Mouse (Mus musculus) stomach, postnatal 0 days (tissue): Measurements from ENCODE around the gene Cadps. TPM values are rescaled to one million over a fixed set of nuclear protein-coding genes. Genes with fewer than 3 reads are reported as not detected.

ENCODE experiments used
- ATAC-seq: fragments of 200-750 bp; cut with Nextera tagmentation; 2 replicates; pipeline ENCODE4 v1.8.0; 2017; ENCODE audit not compliant: low FRiP score, low TSS enrichment
- DNase-seq: peaks from one replicate; pipeline ENCODE4 v3.0.0-alpha.2; 2016; ENCODE audit warnings: low spot score
- H3K27ac ChIP-seq: fragments of 300-500 bp; sonication (generic); replicated peaks from 2 replicates; pipeline ENCODE4 v1.5.1; 2014; ENCODE audit warnings: mild to moderate bottlenecking, control low read depth
- H3K27me3 ChIP-seq: fragments of 300-500 bp; sonication (generic); 2 replicates; pipeline ENCODE4 v1.6.1; 2014; ENCODE audit warnings: low read length; ENCODE audit not compliant: control insufficient read depth, insufficient read depth
- H3K36me3 ChIP-seq: fragments of 300-500 bp; sonication (generic); 2 replicates; pipeline ENCODE4 v1.6.1; 2014; ENCODE audit warnings: low read length, mixed read lengths; ENCODE audit not compliant: control insufficient read depth, insufficient read depth
- H3K4me1 ChIP-seq: fragments of 300-500 bp; sonication (generic); replicated peaks from 2 replicates; pipeline ENCODE4 v1.6.1; 2014; ENCODE audit warnings: antibody characterized with exemption; ENCODE audit not compliant: control insufficient read depth, insufficient read depth
- H3K4me2 ChIP-seq: fragments of 300-500 bp; sonication (generic); replicated peaks from 2 replicates; pipeline ENCODE4 v1.6.1; 2014; ENCODE audit warnings: low read depth, mild to moderate bottlenecking, control low read depth, moderate library complexity
- H3K4me3 ChIP-seq: fragments of 300-500 bp; sonication (generic); 2 replicates; pipeline ENCODE4 v1.5.1; 2014; ENCODE audit warnings: low read depth, low read length, control low read depth
- H3K9ac ChIP-seq: fragments of 300-500 bp; sonication (generic); 2 replicates; pipeline ENCODE4 v1.6.1; 2014; ENCODE audit warnings: mild to moderate bottlenecking, low read length, control low read depth, mixed read lengths
- H3K9me3 ChIP-seq: fragments of 300-500 bp; sonication (generic); 2 replicates; pipeline ENCODE4 v1.6.1; 2016; ENCODE audit warnings: low read length; ENCODE audit not compliant: control insufficient read depth
- CTCF ChIP-seq: IDR thresholded peaks from 2 replicates; pipeline ENCODE4 v1.5.1; 2016; ENCODE audit warnings: antibody characterized with exemption, low read depth, mild to moderate bottlenecking, moderate library complexity
- EP300 ChIP-seq: optimal IDR thresholded peaks from 2 replicates; pipeline ENCODE3; 2016; ENCODE audit warnings: antibody characterized with exemption
- WGBS: fragments of 180-500 bp; shearing (Covaris S2); extraction: QIAGEN DNeasy Blood & Tissue Kit; methylation state at CpG from one replicate; pipeline ENCODE4 v1.1.7; 2014; 5-methylcytosine and 5-hydroxymethylcytosine counted together
- polyA plus RNA-seq: library from polyadenylated mRNA; unstranded; fragments of >200 nt; fragmentation: Nextera tagmentation; extraction: Ambion mirVana; gene quantifications from 2 replicates; pipeline ENCODE4 v1.2.1, GENCODE M21; 2015

Cadps gene
- polyA plus RNA-seq, 1 experiment from 2014 or later: 1.5 TPM

- H3K36me3 ChIP-seq: no peaks in the 10 kb centered on the region
- H3K9me3 ChIP-seq: no peaks in the 10 kb centered on the region
- H3K4me3 ChIP-seq: no peak overlapping the region
- no peak for DNase-seq
- ATAC-seq: no peak
- H3K4me2 ChIP-seq: no peak overlapping the region
- no peak for TF ChIP-seq CTCF
- TF ChIP-seq EP300: no peak
- no peak overlapping the region for H3K27ac ChIP-seq
- H3K4me1 ChIP-seq: no peaks in the 10 kb centered on the region
- WGBS: 66% methylated on average over 6 of the region's 6 CpGs
- H3K27me3 ChIP-seq: no peaks in the 10 kb centered on the region
- H3K9ac ChIP-seq: no peak overlapping the region
Measured at GRCm38 (mm10) chr14:12425311-12425710, 397.6 kb downstream of the Cadps start.

- WGBS: 86% methylated on average over 12 of the region's 12 CpGs
- DNase-seq: no peak
- no peak overlapping the region for H3K4me3 ChIP-seq
- no peaks in the 10 kb centered on the region for H3K9me3 ChIP-seq
- H3K27me3 ChIP-seq: no peaks in the 10 kb centered on the region
- TF ChIP-seq EP300: no peak
- TF ChIP-seq CTCF: no peak
- no peak overlapping the region for H3K4me2 ChIP-seq
- no peak overlapping the region for H3K9ac ChIP-seq
- H3K27ac ChIP-seq: no peak overlapping the region
- H3K4me1 ChIP-seq: no peaks in the 10 kb centered on the region
- ATAC-seq: no peak
- no peaks in the 10 kb centered on the region for H3K36me3 ChIP-seq
Measured at GRCm38 (mm10) chr14:12410276-12410675, 412.6 kb downstream of the Cadps start.

GRCm38 (mm10) chr14:12409811-12410210 is 413.1 kb downstream of the Cadps start:
- H3K27ac ChIP-seq: no peak overlapping the region
- no peaks in the 10 kb centered on the region for H3K36me3 ChIP-seq
- TF ChIP-seq CTCF (no peak), EP300 (no peak)
- H3K4me1 ChIP-seq: no peaks in the 10 kb centered on the region
- no peak for ATAC-seq
- no peak overlapping the region for H3K9ac ChIP-seq
- H3K9me3 ChIP-seq: no peaks in the 10 kb centered on the region
- H3K4me2 ChIP-seq: no peak overlapping the region
- no peak overlapping the region for H3K4me3 ChIP-seq
- no peaks in the 10 kb centered on the region for H3K27me3 ChIP-seq
- WGBS: 75% methylated on average over 3 of the region's 3 CpGs
- no peak for DNase-seq

GRCm38 (mm10) chr14:12406588-12406987 is 416.3 kb downstream of the Cadps start:
- DNase-seq (no peak), ATAC-seq (no peak)
- Histone ChIP-seq H3K9me3 (no peaks in the 10 kb centered on the region), H3K27me3 (no peaks in the 10 kb centered on the region), H3K9ac (no peak overlapping the region), H3K4me2 (no peak overlapping the region), H3K36me3 (no peaks in the 10 kb centered on the region), H3K27ac (no peak overlapping the region), H3K4me1 (no peaks in the 10 kb centered on the region), H3K4me3 (no peak overlapping the region)
- TF ChIP-seq EP300: no peak
- no peak for TF ChIP-seq CTCF
- WGBS: 65% methylated on average over 10 of the region's 10 CpGs

GRCm38 (mm10) chr14:12405201-12405600 is 417.7 kb downstream of the Cadps start:
- WGBS: 61% methylated on average over 5 of the region's 5 CpGs
- Histone ChIP-seq H3K4me2 (no peak overlapping the region), H3K36me3 (no peaks in the 10 kb centered on the region), H3K9me3 (no peaks in the 10 kb centered on the region), H3K4me3 (no peak overlapping the region), H3K27me3 (no peaks in the 10 kb centered on the region), H3K4me1 (no peaks in the 10 kb centered on the region), H3K27ac (no peak overlapping the region), H3K9ac (no peak overlapping the region)
- TF ChIP-seq CTCF: no peak
- no peak for TF ChIP-seq EP300
- no peak for ATAC-seq
- DNase-seq: no peak

GRCm38 (mm10) chr14:12404724-12405123 is 418.2 kb downstream of the Cadps start:
- Histone ChIP-seq H3K4me2 (no peak overlapping the region), H3K9ac (no peak overlapping the region), H3K27me3 (no peaks in the 10 kb centered on the region), H3K36me3 (no peaks in the 10 kb centered on the region), H3K4me3 (no peak overlapping the region), H3K27ac (no peak overlapping the region), H3K4me1 (no peaks in the 10 kb centered on the region), H3K9me3 (no peaks in the 10 kb centered on the region)
- TF ChIP-seq CTCF (no peak), EP300 (no peak)
- ATAC-seq (no peak), DNase-seq (no peak)
- WGBS: 72% methylated on average over 3 of the region's 3 CpGs
